Mouse (Mus musculus) Muller cell, postnatal 12 days (primary cell): ENCODE data around the gene Tenm3.
A peak's percentile ranks its signal among the peaks of the same experiment; 100 is the strongest.

Experiments
- DNase-seq: peaks from one replicate; pipeline ENCODE4 v3.0.0-alpha.2; 2015; ENCODE audit errors: inconsistent ontology term

Tenm3 gene

DNA sequence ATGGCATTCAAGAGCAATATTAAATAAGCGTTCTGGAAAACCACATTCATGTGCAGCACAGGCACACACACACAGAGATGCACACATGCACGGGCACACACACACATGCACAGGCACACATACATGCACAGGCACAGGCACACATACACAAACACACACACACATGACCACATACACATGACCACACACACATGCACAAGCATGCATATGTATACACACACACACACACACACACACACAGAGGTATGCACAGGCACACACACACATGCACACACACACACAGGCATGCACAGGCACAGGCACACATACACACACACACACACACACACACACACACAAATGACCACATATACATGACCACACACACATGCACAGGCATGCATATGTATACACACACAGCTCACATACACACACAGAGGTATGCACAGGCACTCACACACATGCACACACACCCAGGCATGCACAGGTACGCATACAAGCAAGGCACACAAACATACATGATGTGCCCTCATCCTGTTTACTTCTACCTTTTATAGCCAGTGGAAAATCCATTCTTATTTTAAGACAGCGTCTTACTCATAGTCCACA lies 321.1 kb downstream of the Tenm3 start:
- no peak for DNase-seq

GRCm38 (mm10) chr8:48522004-48522403 lies 321.7 kb downstream of the Tenm3 start:
- no peak for DNase-seq

- DNase-seq = no peak
Observed at GRCm38 (mm10) chr8:48517431-48517830, 326.3 kb downstream of the Tenm3 start.

GRCm38 (mm10) chr8:48514230-48514629 lies 329.5 kb downstream of the Tenm3 start:
- no peak for DNase-seq

DNA sequence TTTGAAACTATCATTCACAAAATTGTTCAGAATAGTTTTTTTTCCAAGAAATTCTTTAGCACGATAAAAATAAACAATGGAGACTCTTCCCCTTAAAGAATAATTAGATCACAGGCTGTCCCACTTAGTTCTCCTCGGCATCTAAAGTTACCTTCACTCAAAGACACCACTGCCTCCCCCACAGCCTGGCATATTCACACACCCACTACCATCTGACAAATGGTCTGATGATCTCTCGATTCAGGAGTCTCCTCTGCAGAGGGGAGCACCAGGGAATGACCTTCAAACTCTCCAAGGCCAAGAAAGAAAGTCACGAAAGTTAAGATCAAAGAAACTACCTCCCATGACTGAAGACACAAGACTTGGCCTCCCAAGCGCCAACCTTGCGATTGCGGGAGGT lies 329.9 kb downstream of the Tenm3 start:
- no peak for DNase-seq

DNA sequence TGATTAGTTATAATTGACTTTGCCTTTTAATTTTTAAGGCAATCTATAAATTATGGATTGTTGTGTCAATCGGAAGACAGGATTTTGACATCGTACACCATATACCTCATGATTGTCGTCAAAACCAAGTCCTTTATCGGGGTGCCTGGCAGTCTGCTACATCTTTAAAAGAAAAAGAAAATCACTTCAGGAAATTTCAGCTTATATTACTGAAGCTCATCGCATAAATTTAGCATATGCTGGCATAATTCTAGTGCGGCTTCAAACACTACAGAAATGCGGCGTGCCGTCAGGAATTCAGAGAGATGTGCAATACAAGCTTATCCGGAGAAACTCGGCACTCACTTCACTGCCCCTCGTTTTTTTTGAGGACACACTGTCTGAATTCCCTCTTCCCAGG lies 332.2 kb downstream of the Tenm3 start:
- DNase-seq = no peak

- peak; percentile 52 for DNase-seq
Observed at GRCm38 (mm10) chr8:48511137-48511536, 332.6 kb downstream of the Tenm3 start.

GRCm38 (mm10) chr8:48508641-48509599 lies 334.8 kb downstream of the Tenm3 start:
- DNase-seq = peak; percentile 54

- DNase-seq = no peak
Observed at GRCm38 (mm10) chr8:48507719-48508501, 335.8 kb downstream of the Tenm3 start.

GRCm38 (mm10) chr8:48492491-48492890 lies 351.3 kb downstream of the Tenm3 start:
- no peak for DNase-seq

GRCm38 (mm10) chr8:48490635-48491165 lies 353.1 kb downstream of the Tenm3 start:
- no peak for DNase-seq

GRCm38 (mm10) chr8:48489936-48490634 lies 353.7 kb downstream of the Tenm3 start:
- no peak for DNase-seq

DNA sequence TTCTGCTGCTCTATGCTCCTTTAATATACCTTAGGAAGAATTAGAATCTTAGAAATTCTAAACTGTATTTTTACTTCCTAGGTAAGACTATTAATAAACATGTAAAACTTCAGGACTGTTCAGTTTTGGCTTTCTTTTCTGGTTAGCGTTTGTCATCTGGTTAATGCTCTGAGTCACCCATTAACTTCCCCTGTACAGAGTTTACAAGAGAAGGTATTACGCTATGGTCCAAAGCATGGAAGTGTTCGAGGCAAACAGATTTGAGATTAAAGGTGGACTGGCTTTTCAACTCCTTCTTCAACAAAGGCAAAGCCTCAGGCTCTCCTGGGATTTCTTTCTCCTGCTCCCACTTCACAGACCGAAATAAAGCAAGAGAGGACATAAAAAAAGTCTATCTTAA lies 354.3 kb downstream of the Tenm3 start:
- DNase-seq = no peak

GRCm38 (mm10) chr8:48488809-48489208 lies 354.9 kb downstream of the Tenm3 start:
- no peak for DNase-seq

DNA sequence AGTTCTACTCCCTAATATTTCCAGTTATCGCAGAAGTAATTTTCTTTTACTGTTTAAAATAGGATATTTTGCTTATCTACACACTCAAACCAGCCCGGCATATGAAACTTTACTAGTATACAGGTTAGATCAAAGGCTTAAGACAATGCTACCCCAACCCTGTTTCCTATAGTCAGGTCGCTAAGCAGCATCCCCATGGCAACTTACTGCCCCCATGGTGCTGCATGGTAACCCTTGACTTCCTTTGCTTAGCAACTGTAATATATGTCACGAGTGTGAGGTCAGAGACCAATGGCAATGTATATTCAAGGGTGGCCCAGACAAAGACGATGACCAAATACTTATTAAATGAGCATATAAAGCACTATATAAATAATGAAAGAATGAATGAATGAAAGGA lies 359.6 kb downstream of the Tenm3 start:
- DNase-seq = no peak

- DNase-seq = peak; percentile 49
Observed at GRCm38 (mm10) chr8:48481709-48482671, 361.8 kb downstream of the Tenm3 start.

DNA sequence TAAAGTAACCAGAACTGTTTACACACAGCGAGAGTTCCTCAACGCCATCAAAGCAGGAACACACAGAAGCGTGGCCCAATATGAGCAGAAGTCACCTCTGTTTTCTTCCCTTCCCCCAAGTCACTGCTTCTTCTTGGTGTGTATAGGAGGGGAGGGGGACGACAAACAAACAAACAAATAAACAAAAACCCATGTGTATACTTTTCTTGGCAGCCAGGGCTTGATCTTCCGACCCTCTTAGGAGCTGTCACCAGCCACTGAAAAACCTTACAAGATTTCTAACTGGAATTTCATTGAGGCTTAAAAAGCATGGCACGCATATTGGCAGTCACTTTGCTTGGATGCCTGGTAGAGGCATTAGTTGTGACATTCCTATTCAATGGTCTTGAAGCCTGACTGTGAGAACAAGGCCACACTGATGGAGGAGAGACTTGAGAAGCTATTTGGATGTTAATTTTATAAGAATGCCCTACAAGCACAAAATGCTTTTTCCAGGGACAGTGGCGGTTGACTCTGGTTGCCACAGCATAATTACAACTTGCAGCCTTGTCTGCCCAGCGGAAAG lies 366.3 kb downstream of the Tenm3 start:
- peak; percentile 19 for DNase-seq

DNA sequence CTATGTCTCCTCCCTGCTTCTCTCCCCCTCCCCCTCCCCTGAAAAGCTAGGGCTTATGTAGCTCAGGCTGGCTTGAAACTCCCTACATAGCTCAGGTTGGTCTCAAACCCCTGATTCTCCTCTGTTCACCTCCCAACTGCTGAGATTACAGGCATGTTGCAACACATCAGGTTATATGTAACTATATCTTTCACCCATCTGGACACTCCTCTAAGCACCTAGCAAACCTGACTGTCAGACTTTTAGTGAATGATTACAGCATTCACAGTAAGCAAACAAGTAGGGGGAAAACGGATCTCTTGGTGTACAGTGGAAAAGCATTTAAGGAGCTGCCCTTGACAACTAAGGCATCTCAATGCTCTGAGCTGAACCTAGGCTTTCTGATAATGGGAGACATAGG lies 366.9 kb downstream of the Tenm3 start:
- no peak for DNase-seq

GRCm38 (mm10) chr8:48467633-48468032 lies 376.1 kb downstream of the Tenm3 start:
- no peak for DNase-seq

- peak; percentile 93 for DNase-seq
Observed at GRCm38 (mm10) chr8:48458373-48458772, 385.4 kb downstream of the Tenm3 start.
